Mouse (Mus musculus) lung, postnatal 14 days (tissue): Measurements from ENCODE around the gene Osbpl8.
A peak's percentile ranks its signal among the peaks of the same experiment; 100 is the strongest.
"Not testable (repeated sequence)": the region's sequence is repeated elsewhere in the genome, so short reads cannot be mapped to it uniquely, and the experiment has no call there.

ENCODE experiments used
- DNase-seq: peaks from one replicate; pipeline ENCODE4 v3.0.0; 2021

Gene Osbpl8

DNA sequence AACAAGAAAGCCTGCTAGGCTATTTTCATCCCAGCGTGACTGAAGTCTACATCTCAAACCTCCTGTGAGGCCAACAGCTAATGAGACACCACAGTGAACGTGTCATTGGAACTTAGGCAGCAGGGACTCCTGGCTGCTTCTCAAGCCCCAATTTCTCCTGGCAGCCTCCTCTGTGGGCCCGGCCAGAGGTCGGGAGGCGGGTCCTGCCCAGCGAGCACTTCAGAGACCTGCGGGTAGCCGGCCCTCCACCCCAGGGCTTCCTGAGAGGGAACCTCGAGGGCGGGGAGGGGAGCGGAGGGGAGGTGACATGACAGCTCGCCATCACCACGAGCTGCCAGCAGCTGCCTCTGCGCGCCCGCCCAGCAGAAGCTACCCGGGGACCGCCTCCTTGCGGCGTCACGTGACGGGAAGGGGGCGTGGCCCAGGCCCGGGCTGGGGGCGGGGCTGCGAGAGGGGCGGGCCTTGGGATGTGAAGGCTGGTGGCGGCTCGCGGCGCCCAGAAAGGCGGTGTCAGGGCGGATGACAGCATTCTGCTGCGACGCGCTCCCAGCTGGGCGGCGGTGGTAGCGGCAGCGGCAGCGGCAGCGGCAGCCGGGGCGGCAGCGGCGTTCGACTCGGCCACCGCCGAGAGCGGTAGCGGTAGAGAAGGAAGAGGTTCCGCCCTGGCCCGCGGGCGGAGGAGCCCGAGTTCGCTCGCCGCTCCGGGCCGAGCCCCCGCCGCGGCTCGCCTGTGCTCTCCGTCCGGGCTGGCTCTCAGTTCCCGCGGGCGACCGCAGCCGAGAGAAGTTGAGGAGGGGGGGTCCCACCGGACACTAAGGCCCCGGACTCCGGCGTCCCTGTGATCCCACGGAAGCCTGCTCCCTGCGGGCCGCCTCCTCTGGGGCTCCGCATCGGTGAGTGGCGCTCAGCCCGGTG is at the start of gene Osbpl8:
TSS of gene Osbpl8 (plus strand) at position 449 of the 915 bp plus-strand sequence.
- DNase-seq: peak; percentile 100

DNA sequence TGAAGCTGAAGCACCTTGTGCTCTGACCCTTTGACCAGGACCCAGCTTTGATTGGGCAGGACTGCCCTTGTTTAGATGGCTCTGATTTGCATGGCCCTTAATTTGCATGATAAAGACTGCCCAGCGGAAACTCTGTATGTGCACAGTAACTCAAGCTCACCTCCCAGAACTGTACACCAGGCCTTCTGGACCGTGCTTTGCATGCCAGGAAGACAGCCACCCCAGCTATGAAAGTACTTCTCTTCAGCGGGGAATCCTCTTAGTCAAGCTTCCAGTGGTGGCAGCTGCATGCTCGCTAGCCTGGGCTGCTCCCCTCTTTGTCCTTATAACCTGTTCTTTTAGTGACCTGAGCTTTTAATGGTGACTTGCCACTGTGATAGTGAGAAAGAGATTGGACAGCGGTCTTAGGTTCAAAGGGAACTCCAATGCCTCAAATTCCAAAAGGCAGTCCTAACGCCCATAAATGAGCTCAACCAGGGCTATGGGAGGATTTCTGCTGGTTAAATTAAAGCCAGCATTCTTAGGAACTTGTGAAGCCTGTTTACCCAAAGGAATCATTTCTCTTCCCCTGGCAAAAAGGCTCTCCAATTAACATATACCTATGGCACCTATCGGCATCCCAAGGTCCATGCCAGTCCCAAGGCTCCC is 47.2 kb upstream of the Osbpl8 start:
- DNase-seq: no peak

DNA sequence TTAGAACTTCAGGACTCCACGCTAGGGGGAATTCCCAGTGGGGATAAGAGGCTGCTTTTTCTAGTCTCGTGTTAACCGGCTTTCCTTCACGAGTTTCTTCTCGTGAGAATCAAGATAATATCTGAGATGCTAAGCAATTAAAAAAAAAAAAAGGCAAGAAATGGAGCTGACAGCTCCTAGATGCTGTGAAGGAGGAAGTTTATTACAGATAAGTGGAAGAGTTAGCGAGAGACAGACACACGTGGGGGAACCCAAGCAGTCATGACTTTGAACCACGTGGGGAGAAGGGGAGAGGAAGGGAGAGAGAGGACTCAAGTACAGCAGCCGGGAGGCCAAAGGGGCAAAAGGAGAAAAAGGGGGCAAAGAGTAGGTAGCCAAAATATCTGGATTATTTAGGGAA is 46.3 kb upstream of the Osbpl8 start:
- DNase-seq: no peak

DNA sequence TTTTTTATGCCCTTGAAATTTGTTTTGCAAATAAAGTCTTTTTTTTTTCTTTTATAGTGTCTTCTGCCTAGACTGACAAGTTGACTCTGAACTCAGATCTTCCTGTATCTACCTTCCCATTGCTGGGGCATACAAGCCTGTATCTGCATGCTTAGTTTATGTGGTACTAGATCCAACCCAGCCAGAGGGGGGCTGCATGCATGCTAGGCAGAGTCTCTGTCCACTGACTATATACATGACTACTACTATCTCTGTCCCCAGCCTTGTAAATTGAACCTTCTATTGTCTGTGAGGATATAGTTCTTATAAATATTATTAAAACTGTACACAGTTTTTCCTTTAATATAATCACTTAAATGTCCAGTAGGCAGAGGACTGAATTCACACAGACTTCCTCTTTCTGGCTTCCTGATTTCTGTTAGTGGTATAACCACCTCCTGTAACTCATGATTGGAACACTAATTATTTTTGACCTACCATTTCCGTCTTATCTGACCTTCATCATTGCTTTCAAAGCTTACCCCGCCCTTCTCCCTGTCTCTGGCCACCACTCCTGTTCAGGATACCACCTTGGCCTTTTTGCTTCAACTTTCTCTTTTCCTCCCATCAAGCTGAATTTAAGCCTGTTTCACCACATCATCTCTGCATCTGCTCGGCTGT is 45.4 kb upstream of the Osbpl8 start:
- no peak for DNase-seq

DNA sequence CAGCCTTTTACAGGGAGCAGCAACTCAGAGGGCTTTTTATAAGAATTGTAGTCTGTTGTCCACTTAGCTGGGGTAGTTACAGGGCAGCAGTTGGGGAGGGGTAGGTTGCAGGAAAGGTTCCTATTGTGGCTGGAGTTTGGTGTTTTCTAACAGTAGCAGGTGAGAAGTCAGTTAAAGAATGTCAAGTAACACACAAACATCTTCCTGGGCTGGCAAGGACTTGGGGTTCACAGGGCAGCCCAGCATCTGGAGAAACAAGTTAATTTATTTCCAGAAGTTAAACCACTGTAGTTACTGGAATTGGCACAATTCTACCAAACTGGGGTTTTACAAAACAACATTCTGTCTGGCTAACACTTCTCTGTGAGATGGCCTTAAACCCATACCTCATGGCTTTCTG is 44.8 kb upstream of the Osbpl8 start:
- no peak for DNase-seq

DNA sequence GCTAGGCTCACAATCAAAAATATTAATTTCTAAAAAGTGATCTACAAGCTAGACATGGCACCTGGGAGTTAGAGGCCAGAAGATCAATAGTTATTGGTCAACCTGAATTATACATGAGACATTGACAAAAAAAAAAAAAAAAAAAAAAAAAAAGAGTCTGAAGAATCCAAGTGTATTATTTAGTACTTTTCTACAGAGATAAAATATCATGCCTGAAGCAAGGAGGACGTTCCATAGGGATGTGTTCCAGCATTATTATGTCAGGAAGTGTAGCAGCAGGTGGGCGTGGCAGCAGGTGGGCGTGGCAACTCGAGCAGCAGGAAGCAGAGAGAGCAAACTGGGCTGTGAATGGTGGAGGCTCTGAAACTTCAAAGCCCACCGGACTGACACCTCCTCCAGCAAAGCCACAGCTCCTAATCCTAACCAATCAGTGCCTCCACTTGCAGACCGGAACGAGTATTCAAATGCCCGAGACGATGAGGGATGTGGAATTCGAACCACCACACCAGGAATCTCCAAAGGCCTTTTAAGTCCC is 41.6 kb upstream of the Osbpl8 start:
- DNase-seq: no peak

DNA sequence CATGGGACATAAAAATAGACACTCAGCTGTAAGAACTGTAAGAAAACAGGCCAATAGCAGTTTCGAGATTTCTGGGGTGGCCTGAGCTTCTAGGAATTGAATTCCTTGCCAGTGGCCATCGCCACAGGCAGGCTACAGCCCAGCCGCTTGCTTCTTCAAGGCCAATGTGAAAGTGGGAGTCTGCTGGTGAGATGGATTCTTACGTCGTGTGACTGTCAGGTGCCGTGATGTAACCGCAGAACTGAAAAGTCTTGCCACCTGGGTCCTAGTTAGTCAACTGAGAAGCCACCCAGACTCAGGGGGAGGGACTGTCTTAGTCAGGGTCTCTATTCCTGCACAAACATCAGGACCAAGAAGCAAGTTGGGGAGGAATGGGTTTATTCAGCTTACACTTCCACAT is 40.4 kb upstream of the Osbpl8 start:
- DNase-seq: no peak

DNA sequence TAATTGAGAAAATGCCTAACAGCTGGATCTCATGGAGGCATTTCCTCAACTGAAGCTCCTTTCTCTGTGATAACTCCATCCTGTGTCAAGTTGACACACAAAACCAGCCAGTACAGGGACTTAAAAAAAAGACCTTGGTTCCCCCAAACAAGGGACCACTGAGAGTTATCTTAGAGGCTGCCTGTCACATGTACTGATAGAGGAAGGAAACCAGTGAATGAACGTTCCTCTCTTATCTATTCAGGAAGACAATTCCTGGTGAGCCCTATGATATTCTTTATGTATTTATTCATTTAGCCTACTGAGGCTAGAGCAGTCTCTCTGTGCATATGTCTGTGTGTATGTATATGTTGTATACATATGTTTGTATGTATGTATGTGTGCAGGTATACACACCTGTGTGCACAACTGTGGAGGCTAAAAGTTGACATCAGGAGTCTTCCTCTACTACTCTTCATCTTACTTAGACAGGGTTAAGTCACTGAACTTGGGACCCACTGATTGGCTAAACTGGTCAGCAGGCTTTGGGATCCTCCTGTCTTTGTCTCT is 39.7 kb upstream of the Osbpl8 start:
- DNase-seq: no peak

DNA sequence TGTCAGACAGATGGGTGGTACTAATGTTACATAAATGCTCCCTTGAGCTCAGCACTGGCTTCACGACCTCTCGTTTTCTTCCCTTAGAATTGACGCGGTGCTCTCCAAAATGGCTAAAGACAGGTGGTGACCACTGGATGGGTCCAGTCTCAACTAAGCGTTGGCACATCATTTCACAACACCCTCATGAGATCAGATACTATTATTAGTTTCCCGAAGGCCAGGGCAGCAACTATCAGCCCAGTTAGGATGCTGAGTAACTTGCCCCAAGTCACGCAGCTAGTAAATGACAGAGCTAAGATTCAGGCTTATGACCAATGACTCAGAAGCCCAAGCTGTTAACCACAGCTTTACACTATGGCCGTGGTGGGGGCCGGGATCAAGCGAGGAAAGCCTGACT is 37.2 kb upstream of the Osbpl8 start:
- no peak for DNase-seq

DNA sequence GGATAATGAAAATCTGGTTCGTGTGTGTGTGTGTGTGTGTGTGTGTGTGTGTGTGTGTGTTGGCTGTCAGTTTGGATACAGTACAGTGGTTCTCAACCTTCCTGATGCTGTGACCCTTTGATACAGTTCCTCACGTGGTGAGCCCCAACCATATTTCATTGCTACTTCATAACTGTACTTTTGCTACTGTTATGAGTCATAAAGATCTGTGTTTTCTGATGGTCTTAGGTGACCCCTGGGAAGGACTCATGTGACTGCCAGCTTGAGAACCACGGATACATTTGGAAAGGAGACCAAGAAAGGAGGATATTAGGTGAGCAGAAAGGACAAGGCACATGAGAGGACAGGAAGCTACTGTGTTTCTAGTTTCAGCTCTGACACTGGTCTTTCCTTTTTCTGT is 36.1 kb upstream of the Osbpl8 start:
- no peak for DNase-seq

DNA sequence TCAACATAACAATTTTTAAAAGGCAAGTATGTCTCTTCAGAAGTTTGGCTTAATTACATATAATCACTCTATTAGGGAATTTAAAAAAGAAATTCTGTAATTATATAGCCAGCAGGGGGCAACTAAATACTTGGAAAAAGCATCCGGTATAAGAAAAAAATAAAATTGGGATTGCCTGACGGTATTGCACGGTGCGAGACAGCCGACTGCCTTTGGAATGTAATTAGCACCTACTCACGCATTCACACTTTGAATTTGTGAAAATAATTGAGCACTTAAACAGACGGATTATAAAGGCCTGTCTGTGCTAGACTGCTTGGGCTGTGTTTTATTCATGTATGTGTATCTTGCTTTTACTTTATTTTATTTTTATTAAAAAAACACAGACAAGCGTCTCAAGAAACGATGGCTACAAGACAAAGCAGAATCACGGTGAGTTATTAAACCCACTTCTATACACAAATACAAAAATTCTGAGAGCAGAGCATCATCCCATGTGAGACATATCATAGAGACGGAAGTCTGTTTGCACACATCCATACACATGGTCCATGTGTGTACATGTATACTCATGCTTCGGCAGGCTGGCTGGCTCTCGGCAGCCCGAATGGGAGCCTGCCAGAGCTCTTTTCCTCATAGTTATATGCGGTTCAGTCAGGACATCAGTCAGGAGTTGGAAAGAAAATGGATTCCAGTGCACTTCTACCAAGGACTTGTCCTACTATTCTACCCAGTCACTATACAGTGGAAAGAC is 34.5 kb upstream of the Osbpl8 start:
- no peak for DNase-seq

DNA sequence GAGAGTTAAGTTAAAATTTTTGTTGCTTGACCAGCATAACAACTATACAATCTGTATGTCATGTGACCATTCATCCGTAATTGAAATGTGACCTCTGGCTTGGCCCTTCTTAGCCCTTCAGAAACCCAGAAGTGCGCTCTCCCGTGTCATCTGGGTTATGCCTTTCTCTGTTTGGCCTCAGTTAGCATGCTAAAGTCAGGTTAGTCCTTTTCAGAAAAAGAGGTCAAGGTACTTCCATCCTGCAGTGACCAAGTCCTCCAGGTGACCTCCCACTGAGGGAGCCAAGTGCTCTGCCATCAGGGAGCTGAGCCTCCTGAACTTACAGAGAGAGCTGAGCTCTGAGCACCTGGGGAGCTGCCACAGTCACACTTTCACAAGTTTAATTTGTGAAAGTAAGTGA is 33.7 kb upstream of the Osbpl8 start:
- DNase-seq: no peak

DNA sequence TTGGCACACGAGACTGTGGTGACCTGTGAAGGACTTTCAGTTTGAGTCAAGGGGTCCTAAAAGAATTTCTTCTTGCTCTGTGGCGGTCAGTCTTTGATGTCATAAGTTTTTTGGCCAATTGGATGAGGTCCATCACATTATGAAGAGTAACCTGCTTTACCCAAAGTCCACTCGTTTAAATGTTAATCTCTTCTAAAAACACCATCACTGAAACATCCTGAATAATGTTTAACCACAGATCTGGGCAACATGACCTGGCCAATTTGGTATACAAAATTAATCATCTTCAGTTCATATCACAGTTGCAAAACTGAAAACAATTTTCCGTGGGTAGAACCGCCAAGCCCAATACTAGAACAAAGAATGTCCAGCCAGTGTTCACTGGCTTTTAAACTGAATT is 31.3 kb upstream of the Osbpl8 start:
- DNase-seq: no peak

DNA sequence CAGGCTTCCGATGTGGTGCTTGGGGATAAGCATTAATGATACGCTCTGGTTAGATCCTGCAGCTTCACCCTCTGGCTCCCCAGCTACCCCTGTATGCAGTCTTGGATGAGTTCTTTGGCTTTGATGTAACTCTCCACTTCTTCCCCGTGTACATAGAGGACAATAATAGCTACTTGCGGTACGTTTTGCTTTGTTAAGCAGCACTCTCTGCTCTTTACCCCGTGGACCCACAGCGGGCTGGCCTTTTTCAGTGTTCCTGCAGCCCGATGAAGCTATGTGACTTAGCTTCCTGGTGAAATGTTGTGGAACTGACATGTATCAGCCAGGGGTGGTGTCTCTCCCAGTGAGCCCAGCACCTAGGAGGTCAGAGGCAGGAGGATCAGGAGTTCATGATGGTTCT is 30.6 kb upstream of the Osbpl8 start:
- no peak for DNase-seq

DNA sequence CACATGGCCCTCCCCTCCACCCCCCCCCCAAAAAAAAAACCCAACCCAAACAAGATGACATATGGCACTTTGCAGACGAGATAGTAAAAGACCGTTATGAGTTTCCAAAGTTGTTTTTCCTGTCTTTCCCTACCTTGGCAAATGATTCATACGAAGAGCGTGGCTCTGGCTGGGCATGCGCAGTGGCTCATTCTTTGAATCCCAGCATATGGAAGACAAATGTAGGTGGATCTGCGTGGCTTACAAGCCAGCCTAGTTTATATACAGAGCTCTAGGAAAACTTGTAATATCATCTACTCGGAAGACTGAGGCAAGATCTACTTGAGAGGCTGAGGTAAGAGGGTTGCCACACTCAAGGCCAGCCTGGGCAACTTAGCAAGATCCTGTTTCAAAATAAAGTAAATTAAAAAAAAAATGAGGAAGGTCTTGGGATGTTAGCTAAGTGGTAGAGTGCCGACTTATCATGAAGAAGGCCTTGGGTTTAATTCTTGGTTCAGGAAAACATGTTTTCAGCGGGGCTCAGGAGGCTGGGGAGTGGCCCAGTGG is 30.1 kb upstream of the Osbpl8 start:
- no peak for DNase-seq

DNA sequence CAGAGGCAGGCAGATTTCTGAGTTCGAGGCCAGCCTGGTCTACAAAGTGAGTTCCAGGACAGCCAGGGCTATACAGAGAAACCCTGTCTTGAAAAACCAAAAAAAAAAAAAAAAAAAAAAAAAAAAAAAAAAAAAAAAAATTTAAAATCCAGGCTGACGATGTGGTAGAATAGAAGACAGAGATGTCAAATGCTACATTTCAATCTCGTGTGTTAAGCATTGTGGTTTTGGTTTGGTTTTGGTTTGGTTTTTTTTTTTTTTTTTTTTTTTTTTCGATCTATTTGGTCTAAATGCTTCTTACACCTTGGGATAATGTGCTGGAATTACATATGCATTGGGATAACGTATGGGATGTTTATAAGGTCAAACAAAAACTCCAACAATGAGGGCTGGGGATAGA is 28.2 kb upstream of the Osbpl8 start:
- DNase-seq: not testable (repeated sequence)

DNA sequence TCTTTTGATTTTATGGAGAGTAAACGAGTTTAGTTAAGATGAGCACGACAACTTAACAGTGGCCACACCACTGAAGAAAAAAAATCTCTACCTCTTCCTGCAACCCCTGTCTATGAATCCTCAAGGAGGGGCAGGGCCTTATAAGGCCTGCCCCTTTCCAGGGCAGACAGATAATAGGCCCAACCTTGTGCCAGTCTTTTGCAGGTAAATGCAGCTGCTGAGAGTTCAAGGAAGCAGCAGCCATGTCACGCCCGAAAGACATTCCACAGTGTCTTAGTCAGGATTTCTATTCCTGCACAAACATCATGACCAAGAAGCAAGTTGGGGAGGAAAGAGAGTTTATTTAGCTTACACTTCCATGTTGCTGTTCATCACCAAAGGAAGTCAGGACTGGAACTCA is 26.6 kb upstream of the Osbpl8 start:
- no peak for DNase-seq

DNA sequence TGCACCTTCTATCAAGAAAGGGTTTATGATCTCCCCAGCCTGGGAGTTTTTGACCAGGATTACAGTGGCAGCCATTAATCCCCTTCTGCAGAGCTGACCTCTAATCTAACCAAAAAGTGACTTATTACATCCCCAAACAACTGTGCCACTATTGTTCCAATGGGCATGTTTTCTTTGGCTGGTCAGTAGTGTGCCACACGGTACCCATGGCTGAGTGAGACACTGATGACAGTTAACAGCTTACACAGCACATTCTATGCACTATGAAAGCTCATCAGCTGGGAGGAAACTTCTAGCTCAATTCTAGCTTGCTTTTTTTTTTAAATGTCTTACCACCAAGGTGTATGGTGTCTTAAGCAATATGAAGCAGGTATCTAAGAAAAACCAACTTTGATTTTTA is 25.4 kb upstream of the Osbpl8 start:
- no peak for DNase-seq

DNA sequence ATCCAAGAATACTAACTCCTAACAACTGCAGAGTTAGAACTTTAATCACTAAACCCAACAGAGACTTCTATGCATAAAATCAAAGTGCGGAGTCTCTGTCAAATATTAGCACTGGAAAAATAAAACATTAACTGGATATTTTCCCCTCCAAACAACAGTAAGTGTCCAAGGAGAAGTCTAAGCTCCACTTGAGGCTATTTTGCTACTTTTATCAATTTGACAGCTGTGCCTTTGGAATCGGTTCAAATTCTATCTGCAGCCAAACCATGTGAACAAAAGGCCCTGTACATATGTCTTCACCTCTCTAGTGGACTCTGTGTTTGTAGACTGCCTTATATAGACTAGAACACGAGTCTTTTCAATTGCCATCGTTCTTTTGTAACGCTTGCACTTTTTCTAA is 24.7 kb upstream of the Osbpl8 start:
- no peak for DNase-seq

DNA sequence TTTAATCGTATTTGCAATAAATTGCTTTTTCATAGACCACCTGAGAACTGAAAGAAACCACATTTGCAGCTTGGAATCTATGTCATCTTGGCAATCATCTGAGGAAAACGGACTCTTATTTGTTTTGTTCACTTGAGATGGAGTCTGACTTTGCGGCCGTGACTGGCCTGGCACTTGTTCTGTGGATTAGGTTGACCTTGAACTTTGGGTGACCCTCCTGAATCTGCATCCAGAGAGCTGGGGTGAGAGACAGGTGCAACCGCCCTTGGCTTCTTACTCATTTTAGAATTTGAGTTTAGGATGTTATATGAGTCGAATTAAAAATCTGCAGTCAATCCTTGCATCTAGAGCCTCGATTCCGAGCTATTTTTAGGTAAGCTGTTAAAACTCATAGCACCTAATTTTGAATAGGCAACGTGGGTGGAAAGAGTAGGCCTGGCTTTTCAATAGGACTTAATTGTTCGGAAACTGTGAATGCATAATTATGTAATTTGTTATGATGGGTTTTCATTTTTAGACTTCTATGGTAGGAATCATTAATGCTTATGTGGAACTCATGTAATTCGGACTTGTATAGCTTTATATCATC is 20.1 kb upstream of the Osbpl8 start:
- DNase-seq: no peak

DNA sequence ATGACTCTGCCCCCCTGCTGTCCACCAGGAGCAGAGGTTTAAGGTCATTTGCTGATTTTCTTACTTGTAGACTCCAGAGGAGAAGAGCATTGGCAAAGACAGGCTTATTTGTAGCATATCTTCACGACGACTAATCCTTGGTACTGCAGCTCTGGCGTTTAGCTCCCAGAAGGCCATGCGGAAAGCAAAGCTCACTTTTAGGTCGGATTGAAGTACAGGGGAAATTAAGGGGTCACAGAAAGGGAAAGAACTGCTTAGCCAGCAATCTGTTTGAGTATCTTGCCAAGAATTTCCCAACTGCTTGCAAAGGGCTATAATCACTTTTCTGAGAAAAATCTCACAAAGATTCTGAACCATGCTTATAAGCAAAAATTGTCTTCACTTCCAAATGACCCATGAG is 14.8 kb upstream of the Osbpl8 start:
- DNase-seq: no peak

DNA sequence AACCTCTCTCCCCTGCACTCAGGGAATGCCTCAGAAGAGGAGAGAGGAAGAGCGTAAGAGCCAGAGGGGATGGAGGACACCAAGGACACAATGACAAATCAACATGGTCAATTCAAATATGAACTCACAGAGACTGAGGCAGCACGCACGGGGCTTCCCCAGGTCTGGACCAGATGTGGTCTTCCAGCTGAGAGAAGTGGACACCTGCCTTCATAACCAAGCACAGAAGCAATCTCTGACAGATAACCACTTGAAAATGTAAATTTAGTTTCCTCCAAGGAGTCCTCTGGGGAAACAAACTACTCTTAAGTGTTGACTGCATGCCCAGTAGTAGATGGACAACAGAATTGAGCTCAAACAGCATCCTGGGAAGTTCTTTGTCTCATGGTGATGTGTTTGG is 9.5 kb upstream of the Osbpl8 start:
- no peak for DNase-seq
